Mouse (Mus musculus) G1E (cell line): ENCODE measurements around the gene Zfp683. TPM values are rescaled to one million over a fixed set of nuclear protein-coding genes. Genes with fewer than 3 reads are reported as not detected.

Source experiments
- ATAC-seq: 2 replicates; pipeline ENCODE4 v1.8.0; 2016; ENCODE audit warnings: mild to moderate bottlenecking; ENCODE audit not compliant: insufficient number of reproducible peaks, poor library complexity, low FRiP score, severe bottlenecking; ENCODE audit errors: extremely low read depth
- DNase-seq: peaks from one replicate; pipeline ENCODE4 v3.0.0; 2012; ENCODE audit warnings: low spot score
- H3K27me3 ChIP-seq: 2 replicates; pipeline ENCODE4 v1.6.1; 2012; ENCODE audit warnings: mild to moderate bottlenecking, low read length, inconsistent platforms; ENCODE audit not compliant: insufficient read depth
- H3K36me3 ChIP-seq: replicated peaks from 2 replicates; pipeline ENCODE3; 2012; ENCODE audit warnings: mild to moderate bottlenecking, inconsistent platforms
- H3K4me1 ChIP-seq: 2 replicates; pipeline ENCODE4 v1.6.1; 2012; ENCODE audit warnings: low read depth, low read length, inconsistent platforms, mixed read lengths; ENCODE audit not compliant: insufficient read depth
- H3K4me3 ChIP-seq: 2 replicates; pipeline ENCODE4 v1.5.1; 2012; ENCODE audit warnings: low read depth, mild to moderate bottlenecking, inconsistent platforms, low read length, moderate library complexity, mixed read lengths
- H3K9me3 ChIP-seq: replicated peaks from 2 replicates; pipeline ENCODE4 v1.6.1; 2012; ENCODE audit warnings: inconsistent platforms
- CTCF ChIP-seq: IDR thresholded peaks from 2 replicates; pipeline ENCODE4 v1.5.1; 2012; ENCODE audit warnings: low read depth, low read length, inconsistent platforms, mixed read lengths
- GATA1 ChIP-seq: IDR thresholded peaks from 2 replicates; pipeline ENCODE4 v1.6.1; 2012; ENCODE audit warnings: borderline replicate concordance, low read length, inconsistent platforms, mixed read lengths
- GATA2 ChIP-seq: IDR thresholded peaks from 2 replicates; pipeline ENCODE4 v1.6.1; 2012; ENCODE audit warnings: low read depth, low read length, inconsistent platforms, borderline replicate concordance
- POLR2AphosphoS5 ChIP-seq: IDR thresholded peaks from 2 replicates; pipeline ENCODE4 v1.6.1; 2012; ENCODE audit warnings: low read depth, low read length, inconsistent platforms; ENCODE audit not compliant: insufficient replicate concordance
- TAL1 ChIP-seq: conservative IDR thresholded peaks from 2 replicates; pipeline ENCODE4 v1.6.1; 2012; ENCODE audit warnings: low read depth, low read length, inconsistent platforms, mixed read lengths
- polyA plus RNA-seq: library from polyadenylated mRNA; stranded (reverse); fragments of >175 nt; gene quantifications from 2 replicates; pipeline ENCODE4 v1.2.3, GENCODE M21; 2012
- total RNA-seq, 2 experiments: library from RNA; stranded (forward) in 1 of 2; stranded (reverse) in 1 of 2; fragments of 200-1000 nt in 1 of 2; fragments of >200 nt in 1 of 2; fragmentation: Nextera tagmentation in 1 of 2; gene quantifications; 2 replicates each; pipeline ENCODE4 v1.2.3; 2014 to 2017

The Zfp683 gene
- total and polyA plus RNA-seq, 3 experiments: not detected

GRCm38 (mm10) chr4:134106105-134106504 lies 52.5 kb downstream of the Zfp683 start:
- H3K4me1 ChIP-seq: peaks cover 74% of the 10 kb centered on the region
- no peaks in the 10 kb centered on the region for H3K9me3 ChIP-seq
- peaks cover 36% of the 10 kb centered on the region for H3K36me3 ChIP-seq
- ATAC-seq: peak; percentile 89
- H3K27me3 ChIP-seq: no peaks in the 10 kb centered on the region
- TF ChIP-seq TAL1 (peak; percentile 91), GATA2 (peak; percentile 44; the same call in 1 of the 2 replicates), CTCF (no peak)
- peak; percentile 83 for DNase-seq
- H3K4me3 ChIP-seq: peak overlapping the region; percentile 62; the same call in 1 of the 2 replicates

- Histone ChIP-seq H3K9me3 (no peaks in the 10 kb centered on the region), H3K27me3 (no peaks in the 10 kb centered on the region), H3K4me1 (peaks cover 84% of the 10 kb centered on the region), H3K36me3 (peaks cover 51% of the 10 kb centered on the region), H3K4me3 (no peak overlapping the region; the same call in 1 of the 2 replicates)
- TF ChIP-seq POLR2AphosphoS5 (no peak), CTCF (no peak)
- DNase-seq (no peak), ATAC-seq (no peak)
Measured at GRCm38 (mm10) chr4:134107730-134108129, 54.1 kb downstream of the Zfp683 start.

GRCm38 (mm10) chr4:134108196-134108595 lies 54.6 kb downstream of the Zfp683 start:
- Histone ChIP-seq H3K36me3 (peaks cover 55% of the 10 kb centered on the region), H3K9me3 (no peaks in the 10 kb centered on the region), H3K27me3 (no peaks in the 10 kb centered on the region), H3K4me3 (no peak overlapping the region; the same call in 1 of the 2 replicates), H3K4me1 (peaks cover 86% of the 10 kb centered on the region)
- no peak for ATAC-seq
- DNase-seq: no peak
- no peak for TF ChIP-seq GATA1
- TF ChIP-seq CTCF: no peak
- TF ChIP-seq POLR2AphosphoS5: no peak
- no peak for TF ChIP-seq TAL1
- TF ChIP-seq GATA2: no peak

Other genes starting within 250 kb of the Zfp683 start
- 27.3 and 29.6 TPM in 2 replicates for gene Rps6ka1, start 166.0 kb upstream of the Zfp683 start, total RNA-seq (2014; fragmentation: Nextera tagmentation)
- 29.7 and 35.9 TPM in 2 replicates for gene Rps6ka1, start 166.0 kb upstream of the Zfp683 start, total RNA-seq (2017)
- gene Rps6ka1, start 166.0 kb upstream of the Zfp683 start, polyA plus RNA-seq: 22.3 and 27.4 TPM in 2 replicates
- gene Hmgn2, start 85.2 kb upstream of the Zfp683 start, total RNA-seq (2014; fragmentation: Nextera tagmentation): 313 and 359 TPM in 2 replicates
- 127 and 148 TPM in 2 replicates for gene Hmgn2, start 85.2 kb upstream of the Zfp683 start, total RNA-seq (2017)
- gene Hmgn2, start 85.2 kb upstream of the Zfp683 start, polyA plus RNA-seq: 595 and 658 TPM in 2 replicates
- gene Dhdds, start 52.9 kb upstream of the Zfp683 start, total RNA-seq (2014; fragmentation: Nextera tagmentation): 21.1 and 21.7 TPM in 2 replicates
- 12.5 and 13.4 TPM in 2 replicates for gene Dhdds, start 52.9 kb upstream of the Zfp683 start, total RNA-seq (2017)
- gene Dhdds, start 52.9 kb upstream of the Zfp683 start, polyA plus RNA-seq: 14.5 and 14.9 TPM in 2 replicates
- not detected in 2 replicates for gene Lin28a, start 35.0 kb upstream of the Zfp683 start, total RNA-seq (2014; fragmentation: Nextera tagmentation)
- 0.06 and 0.11 TPM in 2 replicates for gene Lin28a, start 35.0 kb upstream of the Zfp683 start, total RNA-seq (2017)
- gene Lin28a, start 35.0 kb upstream of the Zfp683 start, polyA plus RNA-seq: not detected in 2 replicates
- 0.29 TPM in 1 of 2 replicates, not detected in the other for gene Crybg2, start 7.0 kb downstream of the Zfp683 start, total RNA-seq (2014; fragmentation: Nextera tagmentation)
- 0.12 and 0.60 TPM in 2 replicates for gene Crybg2, start 7.0 kb downstream of the Zfp683 start, total RNA-seq (2017)
- gene Crybg2, start 7.0 kb downstream of the Zfp683 start, polyA plus RNA-seq: 0.46 and 0.83 TPM in 2 replicates
- gene Cd52, start 41.2 kb downstream of the Zfp683 start, total RNA-seq (2014; fragmentation: Nextera tagmentation): 1.7 and 2.0 TPM in 2 replicates
- gene Cd52, start 41.2 kb downstream of the Zfp683 start, total RNA-seq (2017): 17.5 and 21.1 TPM in 2 replicates
- 1.0 and 1.3 TPM in 2 replicates for gene Cd52, start 41.2 kb downstream of the Zfp683 start, polyA plus RNA-seq
- gene Ubxn11, start 48.7 kb downstream of the Zfp683 start, total RNA-seq (2014; fragmentation: Nextera tagmentation): 6.0 and 13.8 TPM in 2 replicates
- gene Ubxn11, start 48.7 kb downstream of the Zfp683 start, total RNA-seq (2017): 3.4 and 3.9 TPM in 2 replicates
- gene Ubxn11, start 48.7 kb downstream of the Zfp683 start, polyA plus RNA-seq: 11.3 and 13.2 TPM in 2 replicates
- 76.6 and 110 TPM in 2 replicates for gene Sh3bgrl3, start 75.0 kb downstream of the Zfp683 start, total RNA-seq (2014; fragmentation: Nextera tagmentation)
- 98.4 and 105 TPM in 2 replicates for gene Sh3bgrl3, start 75.0 kb downstream of the Zfp683 start, total RNA-seq (2017)
- 111 and 202 TPM in 2 replicates for gene Sh3bgrl3, start 75.0 kb downstream of the Zfp683 start, polyA plus RNA-seq
- gene Cep85, start 133.3 kb downstream of the Zfp683 start, total RNA-seq (2014; fragmentation: Nextera tagmentation): 31.4 and 41.7 TPM in 2 replicates
- 47.4 and 64.4 TPM in 2 replicates for gene Cep85, start 133.3 kb downstream of the Zfp683 start, total RNA-seq (2017)
- 54.9 and 81.9 TPM in 2 replicates for gene Cep85, start 133.3 kb downstream of the Zfp683 start, polyA plus RNA-seq
- gene Gm7534, start 149.2 kb downstream of the Zfp683 start, total RNA-seq (2014; fragmentation: Nextera tagmentation): not detected in 2 replicates
- gene Gm7534, start 149.2 kb downstream of the Zfp683 start, total RNA-seq (2017): 0.05 TPM in 1 of 2 replicates, not detected in the other
- gene Gm7534, start 149.2 kb downstream of the Zfp683 start, polyA plus RNA-seq: not detected in 2 replicates
- not detected in 2 replicates for gene Catsper4, start 173.5 kb downstream of the Zfp683 start, total RNA-seq (2014; fragmentation: Nextera tagmentation)
- gene Catsper4, start 173.5 kb downstream of the Zfp683 start, total RNA-seq (2017): not detected in 2 replicates
- not detected in 2 replicates for gene Catsper4, start 173.5 kb downstream of the Zfp683 start, polyA plus RNA-seq
- not detected in 2 replicates for gene Cnksr1, start 184.6 kb downstream of the Zfp683 start, total RNA-seq (2014; fragmentation: Nextera tagmentation)
- 0.44 TPM in 1 of 2 replicates, not detected in the other for gene Cnksr1, start 184.6 kb downstream of the Zfp683 start, total RNA-seq (2017)
- 0.03 TPM in 1 of 2 replicates, not detected in the other for gene Cnksr1, start 184.6 kb downstream of the Zfp683 start, polyA plus RNA-seq
- not detected in 2 replicates for gene E130218I03Rik, start 189.8 kb downstream of the Zfp683 start, total RNA-seq (2014; fragmentation: Nextera tagmentation)
- 0.16 and 0.23 TPM in 2 replicates for gene E130218I03Rik, start 189.8 kb downstream of the Zfp683 start, total RNA-seq (2017)
- 0.11 and 0.19 TPM in 2 replicates for gene E130218I03Rik, start 189.8 kb downstream of the Zfp683 start, polyA plus RNA-seq
- gene Zfp593, start 191.8 kb downstream of the Zfp683 start, total RNA-seq (2014; fragmentation: Nextera tagmentation): 9.0 and 10.2 TPM in 2 replicates
- gene Zfp593, start 191.8 kb downstream of the Zfp683 start, total RNA-seq (2017): 9.8 and 10.7 TPM in 2 replicates
- 41.8 and 52.9 TPM in 2 replicates for gene Zfp593, start 191.8 kb downstream of the Zfp683 start, polyA plus RNA-seq
- not detected in 2 replicates for gene Gm30191, start 193.1 kb downstream of the Zfp683 start, total RNA-seq (2014; fragmentation: Nextera tagmentation)
- gene Gm30191, start 193.1 kb downstream of the Zfp683 start, total RNA-seq (2017): not detected in 2 replicates
- gene Gm30191, start 193.1 kb downstream of the Zfp683 start, polyA plus RNA-seq: not detected in 2 replicates
- not detected in 2 replicates for gene Grrp1, start 200.3 kb downstream of the Zfp683 start, total RNA-seq (2014; fragmentation: Nextera tagmentation)
- not detected in 2 replicates for gene Grrp1, start 200.3 kb downstream of the Zfp683 start, total RNA-seq (2017)
- gene Grrp1, start 200.3 kb downstream of the Zfp683 start, polyA plus RNA-seq: not detected in 2 replicates
- 40.5 and 42.9 TPM in 2 replicates for gene Pdik1l, start 234.1 kb downstream of the Zfp683 start, total RNA-seq (2014; fragmentation: Nextera tagmentation)
- 43.3 and 53.2 TPM in 2 replicates for gene Pdik1l, start 234.1 kb downstream of the Zfp683 start, total RNA-seq (2017)
- gene Pdik1l, start 234.1 kb downstream of the Zfp683 start, polyA plus RNA-seq: 3.2 and 4.0 TPM in 2 replicates